Comparison of ENCODE assay signal across 1 mouse cellular context in genomic region chr8:70607898-70608748, GRCm38 (mm10).
TF ChIP-seq lines count a peak whose summit lies in the region.

No protein-coding gene starts in this region.

TF ChIP-seq in myocyte, 11 proteins besides CTCF, POLR2A, EP300 and RAD21 (continued from another document):
- TF ChIP-seq MYOG (IDR thresholded peaks at IDR 0.05; ENCODE audit: control insufficient read depth in 1 of 3, insufficient read depth in 1 of 3, insufficient read length in 2 of 3, low read depth in 2 of 3) (peak in 2 of 3 experiments; percentile 70 to 72), E2F4 (IDR thresholded peaks at IDR 0.05; ENCODE audit: insufficient read depth) (no peak), TCF12 (IDR thresholded peaks at IDR 0.05; ENCODE audit: insufficient read depth, poor library complexity, severe bottlenecking) (no peak), REST (IDR thresholded peaks at IDR 0.05; ENCODE audit: insufficient read depth, insufficient read length) (no peak)
